Mouse (Mus musculus) CH12.LX (cell line): ENCODE measurements around the gene Spic.

ENCODE experiments used
- CHD2 ChIP-seq: IDR thresholded peaks from 2 replicates; pipeline ENCODE4 v1.6.1; 2011; ENCODE audit warnings: low read length, improper control_type of control experiment
- CTCF ChIP-seq, 2 experiments: IDR thresholded peaks in 1 of 2; conservative IDR thresholded peaks in 1 of 2; 2 replicates each; pipeline ENCODE4 v1.5.1; 2011 to 2012; ENCODE audit warnings: low read depth in 2 of 2, low read length in 2 of 2, improper control_type of control experiment in 1 of 2, inconsistent platforms in 1 of 2, mild to moderate bottlenecking in 1 of 2, moderate library complexity in 1 of 2
- ETS1 ChIP-seq: conservative IDR thresholded peaks from 2 replicates; pipeline ENCODE4 v1.6.1; 2012; ENCODE audit warnings: low read depth, mild to moderate bottlenecking, inconsistent platforms, low read length, improper control_type of control experiment, moderate library complexity
- HCFC1 ChIP-seq: IDR thresholded peaks from 2 replicates; pipeline ENCODE4 v1.6.1; 2012; ENCODE audit warnings: low read depth, mild to moderate bottlenecking, inconsistent platforms, low read length, improper control_type of control experiment
- JUND ChIP-seq: conservative IDR thresholded peaks from 2 replicates; pipeline ENCODE4 v1.6.1; 2011; ENCODE audit warnings: low read depth, low read length, improper control_type of control experiment
- MAZ ChIP-seq: IDR thresholded peaks from 2 replicates; pipeline ENCODE4 v1.6.1; 2012; ENCODE audit warnings: low read depth, mild to moderate bottlenecking, inconsistent platforms, low read length, improper control_type of control experiment, moderate library complexity
- MXI1 ChIP-seq: IDR thresholded peaks from 2 replicates; pipeline ENCODE4 v1.6.1; 2011; ENCODE audit warnings: mild to moderate bottlenecking, low read depth, low read length, improper control_type of control experiment
- POLR2A ChIP-seq: IDR thresholded peaks from 2 replicates; pipeline ENCODE4 v1.6.1; 2011; ENCODE audit warnings: low read depth, mild to moderate bottlenecking, improper control_type of control experiment, low read length
- POLR2AphosphoS2 ChIP-seq: IDR thresholded peaks from 2 replicates; pipeline ENCODE4 v1.6.1; 2011; ENCODE audit warnings: low read depth, low read length, improper control_type of control experiment
- RAD21 ChIP-seq: IDR thresholded peaks from 2 replicates; pipeline ENCODE4 v1.6.1; 2011; ENCODE audit warnings: low read depth, mild to moderate bottlenecking, low read length, improper control_type of control experiment, moderate library complexity
- UBTF ChIP-seq: IDR thresholded peaks from 2 replicates; pipeline ENCODE4 v1.6.1; 2012; ENCODE audit warnings: low read depth, mild to moderate bottlenecking, inconsistent platforms, low read length, improper control_type of control experiment, moderate library complexity
- ZC3H11A ChIP-seq: IDR thresholded peaks from 2 replicates; pipeline ENCODE4 v1.6.1; 2012; ENCODE audit warnings: low read depth, mild to moderate bottlenecking, inconsistent platforms, low read length, improper control_type of control experiment
- ZKSCAN1 ChIP-seq: IDR thresholded peaks from 2 replicates; pipeline ENCODE4 v1.6.1; 2012; ENCODE audit warnings: low read depth, inconsistent platforms, low read length, improper control_type of control experiment, borderline replicate concordance

DNA sequence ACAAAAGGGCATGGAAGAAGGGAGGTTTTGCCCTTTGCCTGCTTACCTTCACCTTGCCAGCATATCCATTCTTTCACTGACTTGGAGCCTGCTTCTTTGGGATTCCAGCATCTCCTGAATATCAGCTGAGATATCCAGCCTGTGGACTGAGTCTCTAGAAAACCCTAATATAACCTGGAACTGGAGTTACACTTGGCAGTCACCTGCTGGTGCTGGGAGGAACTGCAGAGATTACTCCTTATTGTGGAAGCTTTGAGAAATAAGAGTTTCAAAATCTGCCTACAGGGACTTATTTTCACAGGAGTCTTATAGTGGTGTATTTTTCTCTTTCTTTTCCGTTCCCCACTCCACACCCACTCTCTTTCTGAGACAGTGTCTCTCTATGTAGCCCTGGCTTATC is 42.3 kb upstream of the Spic start:
- TF ChIP-seq UBTF (no peak), CTCF (conservative IDR thresholded peaks at IDR 0.05 in 1 of 2, IDR thresholded peaks at IDR 0.05 in 1 of 2; ENCODE audit: low read depth in 2 of 2, low read length in 2 of 2) (peak; percentile 69 to 71), MXI1 (no peak), POLR2AphosphoS2 (no peak), ETS1 (no peak), ZKSCAN1 (no peak), MAZ (no peak), JUND (no peak), HCFC1 (no peak), POLR2A (no peak), RAD21 (peak; percentile 60), CHD2 (no peak), ZC3H11A (no peak)
